Mouse (Mus musculus): Measurements from ENCODE around the gene Chd4. TPM values are rescaled to one million over a fixed set of nuclear protein-coding genes. Genes with fewer than 3 reads are reported as not detected.
A peak's percentile ranks its signal among the peaks of the same experiment; 100 is the strongest.

Gene Chd4
- polyA plus RNA-seq, 1 experiment = 6.8 TPM

GRCm38 (mm10) chr6:125071170-125071895 lies 24.4 kb upstream of the Chd4 start:
- Histone ChIP-seq H3K4me3 (replicated peaks) (peak overlapping the region; percentile 56), H3K4me1 (ENCODE audit: control insufficient read depth) (peaks cover 67% of the 10 kb centered on the region), H3K9me3 (ENCODE audit: control insufficient read depth, low read length) (no peaks in the 10 kb centered on the region), H3K36me3 (ENCODE audit: control insufficient read depth) (no peaks in the 10 kb centered on the region), H3K27me3 (ENCODE audit: control insufficient read depth) (no peaks in the 10 kb centered on the region)
- TF ChIP-seq TAL1 (IDR thresholded peaks at IDR 0.05; ENCODE audit: low read length) (peak; percentile 47; the same call in 2 of the 3 replicates), GATA1 (IDR thresholded peaks at IDR 0.05; ENCODE audit: low read length) (peak; percentile 43)

GRCm38 (mm10) chr6:125071896-125072279 lies 23.9 kb upstream of the Chd4 start:
- TF ChIP-seq GATA1 (IDR thresholded peaks at IDR 0.05; ENCODE audit: low read length) (no peak), TAL1 (IDR thresholded peaks at IDR 0.05; ENCODE audit: low read length) (no peak)
- Histone ChIP-seq H3K4me1 (ENCODE audit: control insufficient read depth) (peaks cover 66% of the 10 kb centered on the region), H3K36me3 (ENCODE audit: control insufficient read depth) (no peaks in the 10 kb centered on the region), H3K9me3 (ENCODE audit: control insufficient read depth, low read length) (no peaks in the 10 kb centered on the region), H3K27me3 (ENCODE audit: control insufficient read depth) (no peaks in the 10 kb centered on the region), H3K4me3 (replicated peaks) (peak overlapping the region; percentile 56)

GRCm38 (mm10) chr6:125073825-125074224 lies 22.0 kb upstream of the Chd4 start:
- TF ChIP-seq GATA1 (IDR thresholded peaks at IDR 0.05; ENCODE audit: low read length) (no peak), TAL1 (IDR thresholded peaks at IDR 0.05; ENCODE audit: low read length) (no peak)
- Histone ChIP-seq H3K4me3 (replicated peaks) (no peak overlapping the region), H3K27me3 (ENCODE audit: control insufficient read depth) (no peaks in the 10 kb centered on the region), H3K36me3 (ENCODE audit: control insufficient read depth) (no peaks in the 10 kb centered on the region), H3K9me3 (ENCODE audit: control insufficient read depth, low read length) (no peaks in the 10 kb centered on the region), H3K4me1 (ENCODE audit: control insufficient read depth) (peaks cover 47% of the 10 kb centered on the region)

- Histone ChIP-seq H3K4me1 (ENCODE audit: control insufficient read depth) (peaks cover 18% of the 10 kb centered on the region), H3K36me3 (ENCODE audit: control insufficient read depth) (0 out of 2 replicates have a peak, but pooled peaks cover 3% of the 10 kb centered on the region), H3K9me3 (ENCODE audit: control insufficient read depth, low read length) (no peaks in the 10 kb centered on the region), H3K27me3 (ENCODE audit: control insufficient read depth) (peaks cover 4% of the 10 kb centered on the region; the same call in 1 of the 2 replicates), H3K4me3 (replicated peaks) (peak overlapping the region; percentile 60)
- TF ChIP-seq TAL1 (IDR thresholded peaks at IDR 0.05; ENCODE audit: low read length) = no peak
- no peak for TF ChIP-seq GATA1 (IDR thresholded peaks at IDR 0.05; ENCODE audit: low read length)
Measured at GRCm38 (mm10) chr6:125081394-125081793, 14.4 kb upstream of the Chd4 start.

GRCm38 (mm10) chr6:125081797-125082560 lies 13.8 kb upstream of the Chd4 start:
- TF ChIP-seq GATA1 (IDR thresholded peaks at IDR 0.05; ENCODE audit: low read length) = no peak
- TF ChIP-seq TAL1 (IDR thresholded peaks at IDR 0.05; ENCODE audit: low read length) = no peak
- no peaks in the 10 kb centered on the region for H3K9me3 ChIP-seq (ENCODE audit: control insufficient read depth, low read length)
- H3K4me3 ChIP-seq (replicated peaks) = peak overlapping the region; percentile 60
- H3K36me3 ChIP-seq (ENCODE audit: control insufficient read depth) = 0 out of 2 replicates have a peak, but pooled peaks cover 3% of the 10 kb centered on the region
- H3K4me1 ChIP-seq (ENCODE audit: control insufficient read depth) = peaks cover 18% of the 10 kb centered on the region
- peaks cover 4% of the 10 kb centered on the region; the same call in 1 of the 2 replicates for H3K27me3 ChIP-seq (ENCODE audit: control insufficient read depth)

- Histone ChIP-seq H3K27me3 (ENCODE audit: control insufficient read depth) (peaks cover 4% of the 10 kb centered on the region; the same call in 1 of the 2 replicates), H3K4me1 (ENCODE audit: control insufficient read depth) (peaks cover 19% of the 10 kb centered on the region), H3K36me3 (ENCODE audit: control insufficient read depth) (0 out of 2 replicates have a peak, but pooled peaks cover 3% of the 10 kb centered on the region), H3K4me3 (replicated peaks) (no peak overlapping the region), H3K9me3 (ENCODE audit: control insufficient read depth, low read length) (no peaks in the 10 kb centered on the region)
- no peak for TF ChIP-seq TAL1 (IDR thresholded peaks at IDR 0.05; ENCODE audit: low read length)
Measured at GRCm38 (mm10) chr6:125082801-125083386, 12.9 kb upstream of the Chd4 start.

GRCm38 (mm10) chr6:125084424-125084823 lies 11.4 kb upstream of the Chd4 start:
- Histone ChIP-seq H3K27me3 (ENCODE audit: control insufficient read depth) (peaks cover 4% of the 10 kb centered on the region; the same call in 1 of the 2 replicates), H3K4me1 (ENCODE audit: control insufficient read depth) (peaks cover 34% of the 10 kb centered on the region), H3K4me3 (replicated peaks) (no peak overlapping the region), H3K9me3 (ENCODE audit: control insufficient read depth, low read length) (no peaks in the 10 kb centered on the region), H3K36me3 (ENCODE audit: control insufficient read depth) (0 out of 2 replicates have a peak, but pooled peaks cover 3% of the 10 kb centered on the region)
- no peak for TF ChIP-seq TAL1 (IDR thresholded peaks at IDR 0.05; ENCODE audit: low read length)
- TF ChIP-seq GATA1 (IDR thresholded peaks at IDR 0.05; ENCODE audit: low read length) = no peak

GRCm38 (mm10) chr6:125087937-125088336 lies 7.8 kb upstream of the Chd4 start:
- Histone ChIP-seq H3K4me3 (replicated peaks) (no peak overlapping the region), H3K9me3 (ENCODE audit: control insufficient read depth, low read length) (no peaks in the 10 kb centered on the region), H3K4me1 (ENCODE audit: control insufficient read depth) (peaks cover 41% of the 10 kb centered on the region), H3K27me3 (ENCODE audit: control insufficient read depth) (no peaks in the 10 kb centered on the region), H3K36me3 (ENCODE audit: control insufficient read depth) (no peaks in the 10 kb centered on the region)
- TF ChIP-seq GATA1 (IDR thresholded peaks at IDR 0.05; ENCODE audit: low read length) (no peak), TAL1 (IDR thresholded peaks at IDR 0.05; ENCODE audit: low read length) (no peak)
